Mouse (Mus musculus) heart, adult 11 months (tissue): ENCODE measurements at regions not wholly inside any gene's neighbourhood (a gene's known extent, or its start where the extent isn't known, plus 50 kb on each side); places are given as distances from the start of the nearest gene placed in this dataset.

Experiments
- DNase-seq: peaks from one replicate; pipeline ENCODE4 v3.0.0; 2022

- no peak for DNase-seq
These were observed 53.5 kb upstream of the Ptpn1 start for GRCm38 (mm10) chr2:167878255-167878865.

GRCm38 (mm10) chr2:167877254-167877870 lies 54.5 kb upstream of the Ptpn1 start:
- DNase-seq: no peak

GRCm38 (mm10) chr2:167872507-167872906 lies 59.4 kb upstream of the Ptpn1 start:
- no peak for DNase-seq

GRCm38 (mm10) chr2:167870153-167870552 lies 61.7 kb upstream of the Ptpn1 start:
- DNase-seq: no peak

- peak; percentile 99 for DNase-seq
These were observed 65.1 kb upstream of the Ptpn1 start for GRCm38 (mm10) chr2:167866751-167867150.

- no peak for DNase-seq
These were observed 66.3 kb upstream of the Ptpn1 start for GRCm38 (mm10) chr2:167865525-167865924.

- no peak for DNase-seq
These were observed 67.2 kb upstream of the Ptpn1 start for GRCm38 (mm10) chr2:167864672-167865071.

GRCm38 (mm10) chr2:167864228-167864627 lies 67.6 kb upstream of the Ptpn1 start:
- peak; percentile 97 for DNase-seq

- DNase-seq: no peak
These were observed 68.2 kb upstream of the Ptpn1 start for GRCm38 (mm10) chr2:167863616-167864015.

GRCm38 (mm10) chr2:167861178-167861520 lies 70.7 kb upstream of the Ptpn1 start:
- DNase-seq: no peak

- peak; percentile 100 for DNase-seq
These were observed 71.2 kb upstream of the Ptpn1 start for GRCm38 (mm10) chr2:167860457-167861177.

GRCm38 (mm10) chr2:167859575-167859974 lies 72.3 kb upstream of the Ptpn1 start:
- no peak for DNase-seq

- no peak for DNase-seq
These were observed 73.5 kb upstream of the Ptpn1 start for GRCm38 (mm10) chr2:167858346-167858745.

GRCm38 (mm10) chr2:167857911-167858310 lies 73.9 kb upstream of the Ptpn1 start:
- no peak for DNase-seq

GRCm38 (mm10) chr2:167856920-167857475 lies 74.9 kb upstream of the Ptpn1 start:
- DNase-seq: peak; percentile 94

GRCm38 (mm10) chr2:167856020-167856419 lies 75.8 kb upstream of the Ptpn1 start:
- no peak for DNase-seq

- no peak for DNase-seq
These were observed 77.8 kb upstream of the Ptpn1 start for GRCm38 (mm10) chr2:167854060-167854459.

- peak; percentile 98 for DNase-seq
These were observed 78.4 kb upstream of the Ptpn1 start for GRCm38 (mm10) chr2:167853411-167853821.

- peak; percentile 95 for DNase-seq
These were observed 79.3 kb upstream of the Ptpn1 start for GRCm38 (mm10) chr2:167852582-167852981.

- DNase-seq: peak; percentile 99
These were observed 80.5 kb upstream of the Ptpn1 start for GRCm38 (mm10) chr2:167851216-167851896.

- DNase-seq: peak; percentile 89
These were observed 81.8 kb upstream of the Ptpn1 start for GRCm38 (mm10) chr2:167849999-167850552.

GRCm38 (mm10) chr2:167848468-167849440 lies 83.1 kb upstream of the Ptpn1 start:
- DNase-seq: peak; percentile 97
